Mouse (Mus musculus): Measurements from ENCODE around the gene AL732309.1. TPM values are rescaled to one million over a fixed set of nuclear protein-coding genes. Genes with fewer than 3 reads are reported as not detected.
A peak's percentile ranks its signal among the peaks of the same experiment; 100 is the strongest.

AL732309.1 gene
- polyA plus RNA-seq, 1 experiment from 2014 or later, result 4.7 TPM

DNA sequence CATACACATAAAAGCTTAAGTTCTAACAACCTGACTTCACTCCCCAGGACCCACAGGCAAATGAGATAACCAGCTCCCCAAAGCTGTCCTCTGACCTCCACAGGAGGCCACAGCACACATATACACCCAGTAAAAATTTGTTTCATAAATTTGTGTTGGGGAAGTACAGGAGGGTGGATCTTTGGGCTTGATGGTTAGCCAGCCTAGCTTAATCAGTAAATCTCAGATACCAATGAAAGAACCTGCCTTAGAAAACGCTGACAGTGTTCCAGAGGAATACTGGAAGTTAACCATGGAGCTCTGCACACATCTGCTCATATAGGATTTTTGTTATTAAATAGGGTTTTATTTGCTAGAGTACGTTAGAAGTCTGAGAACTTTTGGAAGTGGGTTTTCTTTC, 29.0 kb downstream of the AL732309.1 start:
- no peak overlapping the region for H3K9ac ChIP-seq (ENCODE audit: low read depth, low read length)
- 49% methylated on average over 2 of the region's 2 CpGs for WGBS
- H3K27ac ChIP-seq (ENCODE audit: low read depth, low read length), result no peak overlapping the region
- H3K36me3 ChIP-seq (ENCODE audit: control insufficient read depth, insufficient read depth, low read length), result peaks cover 8% of the 10 kb centered on the region; the same call in 1 of the 2 replicates
- H3K4me3 ChIP-seq (ENCODE audit: low read length), result no peak overlapping the region
- no peak overlapping the region for H3K4me2 ChIP-seq (replicated peaks; ENCODE audit: low read depth, low read length)
- H3K27me3 ChIP-seq (ENCODE audit: control insufficient read depth, insufficient read depth, low read length), result no peaks in the 10 kb centered on the region
- no peaks in the 10 kb centered on the region for H3K9me3 ChIP-seq (ENCODE audit: control insufficient read depth, low read length)
- ATAC-seq (ENCODE audit: low FRiP score, low TSS enrichment), result no peak
- no peaks in the 10 kb centered on the region for H3K4me1 ChIP-seq (ENCODE audit: control insufficient read depth, insufficient read depth, low read length)

- Histone ChIP-seq H3K9me3 (ENCODE audit: control insufficient read depth, low read length) (no peaks in the 10 kb centered on the region), H3K36me3 (ENCODE audit: control insufficient read depth, insufficient read depth, low read length) (no peaks in the 10 kb centered on the region), H3K9ac (ENCODE audit: low read depth, low read length) (no peak within 1 kb of the TSS), H3K27ac (ENCODE audit: low read depth, low read length) (no peak within 1 kb of the TSS), H3K4me3 (ENCODE audit: low read length) (no peak within 1 kb of the TSS), H3K4me1 (ENCODE audit: control insufficient read depth, insufficient read depth, low read length) (peaks cover 10% of the 10 kb centered on the region), H3K4me2 (replicated peaks; ENCODE audit: low read depth, low read length) (no peak within 1 kb of the TSS), H3K27me3 (ENCODE audit: control insufficient read depth, insufficient read depth, low read length) (no peaks in the 10 kb centered on the region)
- WGBS, result 55% methylated on average over 3 of the region's 3 CpGs
- no peak for ATAC-seq (ENCODE audit: low FRiP score, low TSS enrichment)
Measured at GRCm38 (mm10) chr2:25214444-25214843, 32.2 kb downstream of the AL732309.1 start, which contains the start of gene Stpg3. Gene Stpg3 (minus strand): TSS chr2:25214637.

- no peak for ATAC-seq (ENCODE audit: low FRiP score, low TSS enrichment)
- H3K27me3 ChIP-seq (ENCODE audit: control insufficient read depth, insufficient read depth, low read length), result no peaks in the 10 kb centered on the region
- no peak overlapping the region for H3K27ac ChIP-seq (ENCODE audit: low read depth, low read length)
- peaks cover 15% of the 10 kb centered on the region for H3K4me1 ChIP-seq (ENCODE audit: control insufficient read depth, insufficient read depth, low read length)
- H3K36me3 ChIP-seq (ENCODE audit: control insufficient read depth, insufficient read depth, low read length), result peaks cover 7% of the 10 kb centered on the region; the same call in 1 of the 2 replicates
- H3K4me2 ChIP-seq (replicated peaks; ENCODE audit: low read depth, low read length), result no peak overlapping the region
- H3K4me3 ChIP-seq (ENCODE audit: low read length), result no peak overlapping the region
- no peak overlapping the region for H3K9ac ChIP-seq (ENCODE audit: low read depth, low read length)
- 62% methylated on average over 23 of the region's 23 CpGs for WGBS
- no peaks in the 10 kb centered on the region for H3K9me3 ChIP-seq (ENCODE audit: control insufficient read depth, low read length)
Measured at GRCm38 (mm10) chr2:25213266-25213865, 33.3 kb downstream of the AL732309.1 start.

GRCm38 (mm10) chr2:25211121-25211670, 35.5 kb downstream of the AL732309.1 start, which contains the start of gene Nelfb:
Gene Nelfb (minus strand): TSS chr2:25211489.
- H3K27me3 ChIP-seq (ENCODE audit: control insufficient read depth, insufficient read depth, low read length), result no peaks in the 10 kb centered on the region
- peak within 1 kb of the TSS; percentile 87 for H3K27ac ChIP-seq (ENCODE audit: low read depth, low read length)
- H3K36me3 ChIP-seq (ENCODE audit: control insufficient read depth, insufficient read depth, low read length), result peaks cover 23% of the 10 kb centered on the region
- ATAC-seq (ENCODE audit: low FRiP score, low TSS enrichment), result peak; percentile 96
- peak within 1 kb of the TSS; percentile 92 for H3K4me3 ChIP-seq (ENCODE audit: low read length)
- H3K9ac ChIP-seq (ENCODE audit: low read depth, low read length), result peak within 1 kb of the TSS; percentile 92
- no peaks in the 10 kb centered on the region for H3K9me3 ChIP-seq (ENCODE audit: control insufficient read depth, low read length)
- under 1% methylated on average over 44 of the region's 44 CpGs for WGBS
- peaks cover 15% of the 10 kb centered on the region for H3K4me1 ChIP-seq (ENCODE audit: control insufficient read depth, insufficient read depth, low read length)
- peak within 1 kb of the TSS; percentile 90 for H3K4me2 ChIP-seq (replicated peaks; ENCODE audit: low read depth, low read length)

GRCm38 (mm10) chr2:25210686-25211085, 36.0 kb downstream of the AL732309.1 start:
- Histone ChIP-seq H3K4me3 (ENCODE audit: low read length) (peak overlapping the region; percentile 92), H3K4me2 (replicated peaks; ENCODE audit: low read depth, low read length) (peak overlapping the region; percentile 90), H3K27me3 (ENCODE audit: control insufficient read depth, insufficient read depth, low read length) (no peaks in the 10 kb centered on the region), H3K36me3 (ENCODE audit: control insufficient read depth, insufficient read depth, low read length) (peaks cover 28% of the 10 kb centered on the region), H3K9ac (ENCODE audit: low read depth, low read length) (peak overlapping the region; percentile 92), H3K4me1 (ENCODE audit: control insufficient read depth, insufficient read depth, low read length) (peaks cover 15% of the 10 kb centered on the region), H3K9me3 (ENCODE audit: control insufficient read depth, low read length) (no peaks in the 10 kb centered on the region), H3K27ac (ENCODE audit: low read depth, low read length) (peak overlapping the region; percentile 87)
- under 1% methylated on average over 24 of the region's 24 CpGs for WGBS
- ATAC-seq (ENCODE audit: low FRiP score, low TSS enrichment), result no peak

- no peak for ATAC-seq (ENCODE audit: low FRiP score, low TSS enrichment)
- Histone ChIP-seq H3K4me2 (replicated peaks; ENCODE audit: low read depth, low read length) (no peak overlapping the region), H3K27me3 (ENCODE audit: control insufficient read depth, insufficient read depth, low read length) (no peaks in the 10 kb centered on the region), H3K9me3 (ENCODE audit: control insufficient read depth, low read length) (no peaks in the 10 kb centered on the region), H3K4me1 (ENCODE audit: control insufficient read depth, insufficient read depth, low read length) (peaks cover 15% of the 10 kb centered on the region), H3K4me3 (ENCODE audit: low read length) (no peak overlapping the region), H3K27ac (ENCODE audit: low read depth, low read length) (no peak overlapping the region), H3K9ac (ENCODE audit: low read depth, low read length) (no peak overlapping the region), H3K36me3 (ENCODE audit: control insufficient read depth, insufficient read depth, low read length) (peaks cover 59% of the 10 kb centered on the region)
- 83% methylated on average over 1 of the region's 1 CpGs for WGBS
Measured at GRCm38 (mm10) chr2:25207593-25207992, 39.1 kb downstream of the AL732309.1 start.

- no peaks in the 10 kb centered on the region for H3K4me1 ChIP-seq (ENCODE audit: control insufficient read depth, insufficient read depth, low read length)
- H3K36me3 ChIP-seq (ENCODE audit: control insufficient read depth, insufficient read depth, low read length), result peaks cover 93% of the 10 kb centered on the region
- no peaks in the 10 kb centered on the region for H3K27me3 ChIP-seq (ENCODE audit: control insufficient read depth, insufficient read depth, low read length)
- H3K4me2 ChIP-seq (replicated peaks; ENCODE audit: low read depth, low read length), result no peak overlapping the region
- H3K4me3 ChIP-seq (ENCODE audit: low read length), result no peak overlapping the region
- H3K9me3 ChIP-seq (ENCODE audit: control insufficient read depth, low read length), result no peaks in the 10 kb centered on the region
- H3K9ac ChIP-seq (ENCODE audit: low read depth, low read length), result no peak overlapping the region
- ATAC-seq (ENCODE audit: low FRiP score, low TSS enrichment), result no peak; the same call in 1 of the 2 replicates
- H3K27ac ChIP-seq (ENCODE audit: low read depth, low read length), result no peak overlapping the region
- WGBS, result 68% methylated on average over 4 of the region's 4 CpGs
Measured at GRCm38 (mm10) chr2:25203631-25204214, 42.9 kb downstream of the AL732309.1 start.

DNA sequence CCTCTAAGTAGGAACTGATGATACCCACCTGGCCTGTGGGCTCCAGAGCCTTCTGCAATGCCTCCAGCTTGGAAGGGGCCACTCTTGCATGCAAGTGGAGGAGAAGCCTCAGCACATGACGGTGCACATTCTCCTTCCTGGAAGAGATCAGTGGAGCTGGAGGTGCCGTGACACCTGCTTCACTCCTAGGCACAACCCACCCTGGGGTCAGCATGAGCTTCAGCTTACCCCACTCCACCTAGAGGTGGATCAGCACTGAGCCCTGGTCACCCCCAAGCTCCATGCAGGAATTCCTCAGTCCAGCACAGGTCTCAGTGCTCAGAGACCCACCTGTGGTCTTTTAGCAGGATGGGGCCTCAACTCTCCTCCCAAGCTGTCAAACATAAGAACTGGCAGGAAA, 46.0 kb downstream of the AL732309.1 start:
- no peaks in the 10 kb centered on the region for H3K4me1 ChIP-seq (ENCODE audit: control insufficient read depth, insufficient read depth, low read length)
- no peaks in the 10 kb centered on the region for H3K27me3 ChIP-seq (ENCODE audit: control insufficient read depth, insufficient read depth, low read length)
- H3K9ac ChIP-seq (ENCODE audit: low read depth, low read length), result no peak overlapping the region
- H3K4me3 ChIP-seq (ENCODE audit: low read length), result no peak overlapping the region
- no peak overlapping the region for H3K27ac ChIP-seq (ENCODE audit: low read depth, low read length)
- H3K9me3 ChIP-seq (ENCODE audit: control insufficient read depth, low read length), result no peaks in the 10 kb centered on the region
- 89% methylated on average over 2 of the region's 2 CpGs for WGBS
- no peak overlapping the region for H3K4me2 ChIP-seq (replicated peaks; ENCODE audit: low read depth, low read length)
- ATAC-seq (ENCODE audit: low FRiP score, low TSS enrichment), result no peak
- H3K36me3 ChIP-seq (ENCODE audit: control insufficient read depth, insufficient read depth, low read length), result peaks cover 73% of the 10 kb centered on the region

DNA sequence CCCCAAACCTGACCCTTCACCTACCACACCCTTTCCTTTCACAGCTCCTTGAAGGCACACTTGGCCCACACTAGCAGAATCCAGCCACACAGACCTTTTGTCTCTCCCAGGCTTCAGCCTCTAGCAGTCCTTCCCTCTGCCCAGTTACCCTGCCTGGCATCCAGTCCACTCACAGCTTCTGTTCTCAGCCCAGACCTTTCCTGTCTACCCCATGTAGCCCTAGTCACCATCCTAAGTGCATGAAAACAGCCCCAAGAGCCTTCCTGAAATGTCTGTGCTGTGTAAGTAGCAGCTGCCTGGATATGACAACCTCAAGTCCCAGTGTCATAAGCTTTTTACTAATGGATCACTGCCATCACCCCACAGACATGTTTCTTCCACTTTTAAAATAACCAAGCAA, 48.7 kb downstream of the AL732309.1 start:
- H3K4me1 ChIP-seq (ENCODE audit: control insufficient read depth, insufficient read depth, low read length), result peaks cover 4% of the 10 kb centered on the region; the same call in 1 of the 2 replicates
- H3K27ac ChIP-seq (ENCODE audit: low read depth, low read length), result no peak overlapping the region
- ATAC-seq (ENCODE audit: low FRiP score, low TSS enrichment), result no peak
- no peaks in the 10 kb centered on the region for H3K27me3 ChIP-seq (ENCODE audit: control insufficient read depth, insufficient read depth, low read length)
- H3K36me3 ChIP-seq (ENCODE audit: control insufficient read depth, insufficient read depth, low read length), result peaks cover 46% of the 10 kb centered on the region
- no peak overlapping the region for H3K4me2 ChIP-seq (replicated peaks; ENCODE audit: low read depth, low read length)
- H3K9me3 ChIP-seq (ENCODE audit: control insufficient read depth, low read length), result no peaks in the 10 kb centered on the region
- H3K4me3 ChIP-seq (ENCODE audit: low read length), result no peak overlapping the region
- no peak overlapping the region for H3K9ac ChIP-seq (ENCODE audit: low read depth, low read length)
